Mouse (Mus musculus) cortical plate, adult 2 months (tissue): ENCODE results near the gene Rere. TPM values are rescaled to one million over a fixed set of nuclear protein-coding genes. Genes with fewer than 3 reads are reported as not detected.
A peak's percentile ranks its signal among the peaks of the same experiment; 100 is the strongest.

Experiments used
- H3K27ac ChIP-seq: fragments of 200-500 bp; 2 replicates; pipeline ENCODE4 v1.5.1; 2012; ENCODE audit warnings: low read length, control low read depth, inconsistent platforms; ENCODE audit not compliant: insufficient read depth
- H3K4me1 ChIP-seq: fragments of 200-500 bp; 2 replicates; pipeline ENCODE4 v1.6.1; 2011; ENCODE audit warnings: low read length; ENCODE audit not compliant: control insufficient read depth, insufficient read depth
- H3K4me3 ChIP-seq: fragments of 200-500 bp; 2 replicates; pipeline ENCODE4 v1.5.1; 2011; ENCODE audit warnings: mild to moderate bottlenecking, low read length, control low read depth; ENCODE audit not compliant: insufficient read depth
- CTCF ChIP-seq: fragments of 200-500 bp; IDR thresholded peaks from 2 replicates; pipeline ENCODE4 v1.5.1; 2011; ENCODE audit warnings: mild to moderate bottlenecking, control low read depth, low read length; ENCODE audit not compliant: insufficient read depth; ENCODE audit errors: extremely low read depth
- POLR2A ChIP-seq: fragments of 200-500 bp; IDR thresholded peaks from 2 replicates; pipeline ENCODE4 v1.6.1; 2011; ENCODE audit warnings: mild to moderate bottlenecking, low read length, control low read depth; ENCODE audit not compliant: insufficient read depth; ENCODE audit errors: extremely low read depth
- polyA plus RNA-seq: library from polyadenylated mRNA; depleted of rRNA; stranded (reverse); fragments of >200 nt; gene quantifications from 2 replicates; pipeline ENCODE4 v1.2.3, GENCODE M21; 2012

The Rere gene
- polyA plus RNA-seq, 1 experiment, result 44.2 TPM

- H3K4me1 ChIP-seq, result no peaks in the 10 kb centered on the region
- no peak overlapping the region for H3K27ac ChIP-seq
- no peak overlapping the region for H3K4me3 ChIP-seq
- no peak for TF ChIP-seq POLR2A
- TF ChIP-seq CTCF, result no peak
Observed at GRCm38 (mm10) chr4:150523351-150523750, 241.9 kb downstream of the Rere start.

DNA sequence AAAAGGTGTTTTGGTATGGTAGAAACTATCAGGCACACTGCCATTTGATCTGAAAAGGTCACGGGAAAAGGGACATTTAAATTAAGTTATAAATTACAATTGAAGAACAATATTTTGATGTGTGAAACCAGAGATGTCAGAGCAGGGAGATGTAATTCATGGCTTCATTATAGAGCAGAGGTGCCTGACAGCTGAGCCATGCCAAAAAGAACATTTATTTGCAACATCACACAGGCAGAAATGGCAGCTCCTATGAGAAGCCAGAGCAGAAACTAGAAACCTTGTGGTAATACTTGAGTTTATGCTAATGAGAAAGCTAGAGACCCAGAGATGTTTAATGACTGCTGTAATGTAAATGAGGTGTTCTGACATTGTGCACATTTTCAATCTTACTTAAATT lies 244.8 kb downstream of the Rere start:
- no peak for TF ChIP-seq CTCF
- no peak for TF ChIP-seq POLR2A
- Histone ChIP-seq H3K27ac (no peak overlapping the region), H3K4me1 (no peaks in the 10 kb centered on the region), H3K4me3 (no peak overlapping the region)

- no peak for TF ChIP-seq POLR2A
- no peak for TF ChIP-seq CTCF
- no peak overlapping the region for H3K4me3 ChIP-seq
- H3K27ac ChIP-seq, result no peak overlapping the region
- 0 out of 2 replicates have a peak, but pooled peaks cover 1% of the 10 kb centered on the region for H3K4me1 ChIP-seq
Observed at GRCm38 (mm10) chr4:150528426-150528825, 247.0 kb downstream of the Rere start.

GRCm38 (mm10) chr4:150528846-150529245 lies 247.4 kb downstream of the Rere start:
- H3K4me1 ChIP-seq, result 0 out of 2 replicates have a peak, but pooled peaks cover 1% of the 10 kb centered on the region
- TF ChIP-seq POLR2A (no peak), CTCF (no peak)
- H3K4me3 ChIP-seq, result no peak overlapping the region
- H3K27ac ChIP-seq, result no peak overlapping the region

DNA sequence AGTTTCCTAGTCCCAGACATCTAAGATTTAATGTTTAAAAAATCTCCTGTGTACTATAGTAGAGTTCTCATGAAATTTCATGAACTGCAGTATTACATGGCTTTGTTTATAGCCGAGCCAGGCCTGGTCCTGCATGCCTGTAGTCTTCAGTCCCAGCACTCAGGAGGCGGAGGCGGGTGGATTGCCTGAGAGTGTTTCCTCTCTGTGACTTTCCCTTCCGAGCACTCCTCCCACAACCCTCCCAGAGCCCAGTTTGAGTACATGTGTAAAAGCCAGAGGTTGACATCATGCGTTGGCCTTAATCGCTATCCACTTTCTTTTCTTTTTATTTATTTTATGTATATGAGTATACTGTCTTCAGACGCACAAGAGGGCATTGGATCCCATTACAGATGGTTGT lies 250.4 kb downstream of the Rere start:
- TF ChIP-seq CTCF (no peak), POLR2A (no peak)
- Histone ChIP-seq H3K4me3 (no peak overlapping the region), H3K4me1 (peaks cover 5% of the 10 kb centered on the region), H3K27ac (no peak overlapping the region)

GRCm38 (mm10) chr4:150536821-150537510 lies 255.5 kb downstream of the Rere start:
- Histone ChIP-seq H3K4me1 (peaks cover 6% of the 10 kb centered on the region), H3K27ac (no peak overlapping the region), H3K4me3 (no peak overlapping the region)
- TF ChIP-seq CTCF (no peak), POLR2A (no peak)

- Histone ChIP-seq H3K4me3 (no peak overlapping the region), H3K27ac (no peak overlapping the region), H3K4me1 (peaks cover 10% of the 10 kb centered on the region)
- no peak for TF ChIP-seq POLR2A
- no peak for TF ChIP-seq CTCF
Observed at GRCm38 (mm10) chr4:150539846-150540245, 258.4 kb downstream of the Rere start.

DNA sequence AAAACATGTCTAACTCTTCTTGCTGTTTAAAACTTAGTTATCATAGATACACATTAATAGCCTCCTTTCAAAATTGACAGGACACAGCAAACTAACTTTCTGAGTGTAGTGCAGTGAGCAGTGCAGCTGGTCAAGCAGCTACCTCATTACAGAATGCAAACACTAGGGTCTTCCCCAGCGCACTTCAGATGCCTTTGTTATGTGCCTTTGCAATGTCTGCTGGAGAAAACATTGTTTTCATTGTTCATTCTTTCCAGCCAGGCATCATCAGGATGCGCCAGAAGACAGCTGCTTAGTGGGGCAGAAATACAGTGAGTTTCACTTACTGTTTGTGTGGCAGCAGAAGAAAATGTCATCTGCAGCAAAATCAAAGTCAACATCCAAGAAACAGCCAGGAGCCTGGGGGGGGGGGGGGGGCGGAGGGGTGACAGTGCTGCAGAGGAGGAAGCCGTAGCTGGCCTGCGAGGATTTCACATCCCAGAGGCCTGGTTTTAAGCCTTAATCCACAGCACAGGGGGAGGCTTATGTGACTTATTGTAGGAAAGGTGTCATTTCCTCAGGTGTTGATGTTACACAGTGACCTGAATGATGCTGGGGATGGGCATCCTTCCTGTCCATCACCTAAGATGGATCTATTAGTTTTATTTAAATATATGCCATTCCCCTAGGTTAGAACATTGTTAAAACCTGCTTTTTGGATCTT lies 259.1 kb downstream of the Rere start:
- peaks cover 10% of the 10 kb centered on the region for H3K4me1 ChIP-seq
- H3K27ac ChIP-seq, result no peak overlapping the region
- no peak for TF ChIP-seq CTCF
- no peak for TF ChIP-seq POLR2A

DNA sequence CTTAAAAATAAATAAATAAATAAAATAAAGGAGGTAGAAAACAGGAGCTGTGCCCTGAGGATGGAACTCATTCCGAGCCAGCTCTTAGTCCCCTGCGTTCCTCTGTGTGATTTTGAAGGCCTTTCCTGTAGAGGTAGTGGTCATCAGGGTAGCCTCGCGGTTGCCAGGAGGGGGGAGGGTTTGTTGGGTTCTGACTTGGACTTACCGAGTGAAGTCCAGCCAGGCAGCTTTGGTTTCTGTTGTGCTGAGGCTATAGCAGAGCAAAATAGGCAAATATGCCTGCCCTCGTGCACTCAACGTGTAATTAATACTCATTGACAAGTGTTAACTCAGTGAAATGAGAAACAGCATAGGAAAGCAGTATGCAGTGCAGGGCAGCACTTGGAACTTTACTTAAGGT lies 262.8 kb downstream of the Rere start:
- TF ChIP-seq CTCF (no peak), POLR2A (no peak)
- H3K4me3 ChIP-seq, result no peak overlapping the region
- peak overlapping the region; percentile 59; the same call in 1 of the 2 replicates for H3K27ac ChIP-seq
- H3K4me1 ChIP-seq, result peaks cover 6% of the 10 kb centered on the region

More for the DNA sequence above, 259.1 kb downstream of the Rere start:
- H3K4me3 ChIP-seq, result no peak overlapping the region
